Mouse (Mus musculus) lung, postnatal 25 days (tissue): ENCODE results near the gene Pycr1.
A peak's percentile ranks its signal among the peaks of the same experiment; 100 is the strongest.
"Not testable (repeated sequence)": the region's sequence is repeated elsewhere in the genome, so short reads cannot be mapped to it uniquely, and the experiment has no call there.

Experiments
- DNase-seq: peaks from one replicate; pipeline ENCODE4 v3.0.0; 2022; ENCODE audit warnings: low spot score

The Pycr1 gene

GRCm38 (mm10) chr11:120643601-120643987 lies at the start of gene Pycr1:
Gene Pycr1, minus strand, starts transcription at chr11:120643769.
- DNase-seq: peak; percentile 96

- DNase-seq: no peak
Measured at GRCm38 (mm10) chr11:120692471-120693011, 49.0 kb upstream of the Pycr1 start.

- no peak for DNase-seq
Measured at GRCm38 (mm10) chr11:120689365-120689764, 45.8 kb upstream of the Pycr1 start.

GRCm38 (mm10) chr11:120686650-120687272 lies 43.2 kb upstream of the Pycr1 start:
- peak; percentile 79 for DNase-seq

GRCm38 (mm10) chr11:120684660-120685059 lies 41.1 kb upstream of the Pycr1 start:
- peak; percentile 82 for DNase-seq

- DNase-seq: no peak
Measured at GRCm38 (mm10) chr11:120684086-120684485, 40.5 kb upstream of the Pycr1 start.

GRCm38 (mm10) chr11:120683536-120683935 lies 40.0 kb upstream of the Pycr1 start:
- DNase-seq: no peak

- no peak for DNase-seq
Measured at GRCm38 (mm10) chr11:120682683-120683082, 39.1 kb upstream of the Pycr1 start.

- DNase-seq: peak; percentile 46
Measured at GRCm38 (mm10) chr11:120679909-120680308, 36.3 kb upstream of the Pycr1 start.

GRCm38 (mm10) chr11:120676951-120677350 lies 33.4 kb upstream of the Pycr1 start:
- no peak for DNase-seq

GRCm38 (mm10) chr11:120675875-120676274 lies 32.3 kb upstream of the Pycr1 start:
- not testable (repeated sequence) for DNase-seq

GRCm38 (mm10) chr11:120673594-120674122 lies 30.1 kb upstream of the Pycr1 start:
- no peak for DNase-seq

GRCm38 (mm10) chr11:120672687-120673593 lies 29.4 kb upstream of the Pycr1 start, which contains the start of gene Aspscr1:
Gene Aspscr1, plus strand, starts transcription at chr11:120672973.
- peak; percentile 96 for DNase-seq

GRCm38 (mm10) chr11:120666617-120667016 lies 23.0 kb upstream of the Pycr1 start:
- DNase-seq: no peak

- DNase-seq: peak; percentile 68
Measured at GRCm38 (mm10) chr11:120665406-120665805, 21.8 kb upstream of the Pycr1 start.

GRCm38 (mm10) chr11:120663714-120664113 lies 20.1 kb upstream of the Pycr1 start:
- DNase-seq: no peak

GRCm38 (mm10) chr11:120662759-120663158 lies 19.2 kb upstream of the Pycr1 start:
- no peak for DNase-seq

GRCm38 (mm10) chr11:120661076-120661460 lies 17.5 kb upstream of the Pycr1 start, which contains the start of gene Notum:
Gene Notum, minus strand, starts transcription at chr11:120661175.
- no peak for DNase-seq

GRCm38 (mm10) chr11:120660301-120661075 lies 16.9 kb upstream of the Pycr1 start:
- DNase-seq: peak; percentile 15

- DNase-seq: no peak
Measured at GRCm38 (mm10) chr11:120659509-120660300, 16.1 kb upstream of the Pycr1 start.

GRCm38 (mm10) chr11:120658876-120659410 lies 15.4 kb upstream of the Pycr1 start:
- DNase-seq: peak; percentile 85
